Mouse (Mus musculus) heart, embryonic 16.5 days (tissue): Measurements from ENCODE around the gene Tmem253. TPM values are rescaled to one million over a fixed set of nuclear protein-coding genes. Genes with fewer than 3 reads are reported as not detected.
A peak's percentile ranks its signal among the peaks of the same experiment; 100 is the strongest.

Experiments
- ATAC-seq: fragments of 200-750 bp; cut with Nextera tagmentation; replicated peaks from 2 replicates; pipeline ENCODE4 v1.8.0; 2017; ENCODE audit warnings: moderate number of reproducible peaks; ENCODE audit not compliant: insufficient read depth, low FRiP score; ENCODE audit errors: extremely low read depth
- H3K27ac ChIP-seq: fragments of 300-500 bp; sonication (generic); 2 replicates; pipeline ENCODE4 v1.5.1; 2014; ENCODE audit warnings: mild to moderate bottlenecking, low read length, control low read depth, moderate library complexity
- H3K27me3 ChIP-seq: fragments of 300-500 bp; sonication (generic); 2 replicates; pipeline ENCODE4 v1.6.1; 2014; ENCODE audit warnings: low read length, mixed read lengths; ENCODE audit not compliant: control insufficient read depth, insufficient read depth
- H3K36me3 ChIP-seq: fragments of 300-500 bp; sonication (generic); 2 replicates; pipeline ENCODE4 v1.6.1; 2014; ENCODE audit not compliant: control insufficient read depth, insufficient read depth
- H3K4me1 ChIP-seq: fragments of 300-500 bp; sonication (generic); 2 replicates; pipeline ENCODE4 v1.6.1; 2014; ENCODE audit warnings: low read length, mixed read lengths; ENCODE audit not compliant: control insufficient read depth, insufficient read depth
- H3K4me2 ChIP-seq: fragments of 300-500 bp; sonication (generic); 2 replicates; pipeline ENCODE4 v1.6.1; 2014; ENCODE audit warnings: low read depth, mild to moderate bottlenecking, control low read depth, low read length
- H3K4me3 ChIP-seq: fragments of 300-500 bp; sonication (generic); 2 replicates; pipeline ENCODE4 v1.5.1; 2014; ENCODE audit warnings: mild to moderate bottlenecking, control low read depth, low read length
- H3K9ac ChIP-seq: fragments of 300-500 bp; sonication (generic); 2 replicates; pipeline ENCODE4 v1.6.1; 2014; ENCODE audit warnings: low read length, control low read depth
- H3K9me3 ChIP-seq: fragments of 300-500 bp; sonication (generic); replicated peaks from 2 replicates; pipeline ENCODE4 v1.6.1; 2016; ENCODE audit warnings: low read length; ENCODE audit not compliant: control insufficient read depth
- WGBS: fragments of 180-500 bp; shearing (Covaris S2); extraction: QIAGEN DNeasy Blood & Tissue Kit; methylation state at CpG from one replicate; pipeline ENCODE4 v1.1.7; 2014; 5-methylcytosine and 5-hydroxymethylcytosine counted together
- polyA plus RNA-seq: library from polyadenylated mRNA; unstranded; fragments of >200 nt; fragmentation: Nextera tagmentation; extraction: Ambion mirVana; gene quantifications from 2 replicates; pipeline ENCODE4 v1.2.1, GENCODE M21; 2015

Gene Tmem253
- polyA plus RNA-seq, 1 experiment from 2014 or later: 1.3 TPM

DNA sequence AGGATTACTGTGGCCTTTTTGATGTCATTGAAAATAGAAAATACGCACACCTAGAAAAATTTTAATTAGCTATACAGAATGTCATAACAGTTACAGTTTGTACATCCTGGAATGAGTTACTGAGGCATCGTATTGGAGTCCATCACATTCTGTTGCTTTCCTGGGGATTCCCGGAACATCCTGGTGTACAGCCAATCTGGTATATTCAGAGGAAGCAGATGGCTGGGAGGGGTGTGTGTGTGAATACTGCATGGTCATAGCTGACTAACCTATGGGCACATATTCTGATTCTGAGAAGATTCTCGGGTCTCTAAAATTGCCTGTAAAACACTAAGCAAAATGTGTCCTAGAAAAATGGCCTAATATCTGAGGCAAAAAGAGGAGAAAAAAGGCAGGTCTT is 3.4 kb upstream of the Tmem253 start:
- Histone ChIP-seq H3K4me1 (peaks cover 43% of the 10 kb centered on the region), H3K27me3 (no peaks in the 10 kb centered on the region), H3K36me3 (peaks cover 18% of the 10 kb centered on the region), H3K27ac (peak overlapping the region; percentile 20; the same call in 1 of the 2 replicates), H3K9ac (no peak overlapping the region), H3K4me3 (no peak overlapping the region), H3K4me2 (no peak overlapping the region), H3K9me3 (no peaks in the 10 kb centered on the region)
- ATAC-seq: no peak
- WGBS: 72% methylated on average over 4 of the region's 4 CpGs

DNA sequence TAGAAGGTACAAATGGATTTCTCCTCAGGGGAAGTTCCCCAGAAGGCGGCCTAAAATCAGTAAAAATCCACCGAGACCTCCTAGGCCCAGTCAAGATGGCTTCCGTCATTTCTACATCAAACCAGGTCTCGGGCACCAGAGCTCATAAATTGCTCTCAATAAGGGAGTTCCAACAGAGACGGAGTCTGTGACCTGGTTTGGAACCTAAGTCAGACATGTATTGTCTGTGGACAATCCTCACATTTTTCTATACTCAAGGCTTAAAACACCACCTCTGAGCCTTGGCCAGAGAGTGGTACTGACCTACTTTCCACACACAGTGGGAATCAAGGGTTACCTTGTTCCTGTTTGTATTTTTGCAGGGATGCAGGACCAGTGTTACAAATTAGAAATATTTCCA is 2.9 kb upstream of the Tmem253 start:
- H3K27ac ChIP-seq: peak overlapping the region; percentile 20; the same call in 1 of the 2 replicates
- no peak for ATAC-seq

DNA sequence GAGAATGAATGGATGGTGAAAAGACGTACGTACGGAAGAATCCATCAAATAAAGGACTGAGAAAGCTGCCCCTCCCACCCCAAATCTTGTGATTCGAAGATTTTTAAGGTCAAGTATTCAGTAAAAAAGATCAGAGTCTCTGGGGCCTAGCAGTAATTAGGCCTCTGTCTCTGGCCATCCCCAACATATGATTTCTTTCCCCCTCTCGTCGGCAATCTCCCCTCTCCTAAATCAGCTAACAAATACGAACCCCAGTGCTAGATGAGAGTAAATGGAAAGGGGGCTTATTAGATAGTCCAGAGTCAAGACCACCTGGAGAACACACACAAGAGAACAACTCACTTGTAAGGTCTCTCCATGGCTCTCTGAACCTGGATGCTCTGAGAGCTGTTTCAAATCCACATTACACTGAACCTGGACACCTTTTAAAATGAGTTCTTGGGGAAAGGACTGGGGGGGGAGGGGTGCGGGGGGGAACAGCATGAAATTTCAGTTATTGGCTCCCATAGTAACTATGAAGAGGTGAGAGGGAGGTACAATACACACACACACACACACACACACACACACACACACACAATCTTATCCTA is 2.3 kb upstream of the Tmem253 start:
- WGBS: 70% methylated on average over 8 of the region's 8 CpGs
- peaks cover 43% of the 10 kb centered on the region for H3K4me1 ChIP-seq
- peak overlapping the region; percentile 70 for H3K4me3 ChIP-seq

More for the DNA sequence above, 2.9 kb upstream of the Tmem253 start:
- peaks cover 43% of the 10 kb centered on the region for H3K4me1 ChIP-seq
- H3K27me3 ChIP-seq: no peaks in the 10 kb centered on the region
- H3K4me2 ChIP-seq: no peak overlapping the region
- H3K9me3 ChIP-seq: no peaks in the 10 kb centered on the region
- WGBS: 83% methylated on average over 5 of the region's 5 CpGs
- H3K36me3 ChIP-seq: peaks cover 14% of the 10 kb centered on the region
- no peak overlapping the region for H3K4me3 ChIP-seq
- no peak overlapping the region for H3K9ac ChIP-seq

DNA sequence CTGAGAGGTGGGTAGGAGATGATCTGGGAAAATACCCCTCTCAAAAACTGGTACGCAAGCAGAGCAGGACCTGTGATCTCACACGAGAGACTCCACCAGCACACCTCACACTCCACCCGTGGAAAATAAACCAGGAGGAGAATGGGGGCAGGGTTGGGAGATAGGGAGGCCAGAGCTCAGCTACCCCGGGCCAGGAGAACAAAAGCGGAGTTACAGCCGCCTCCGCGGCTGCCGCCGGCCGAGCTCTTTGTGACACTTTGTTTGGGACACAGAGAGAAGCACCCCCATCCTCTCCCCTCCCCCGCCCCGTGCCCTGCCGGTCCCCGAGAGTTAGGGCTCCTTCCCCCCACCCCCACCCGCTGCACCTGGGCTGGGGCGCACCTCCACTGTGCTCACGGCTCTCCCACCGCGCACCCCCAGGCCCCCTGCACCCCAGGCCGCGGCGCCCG is 1.7 kb upstream of the Tmem253 start:
- no peaks in the 10 kb centered on the region for H3K9me3 ChIP-seq
- H3K27me3 ChIP-seq: no peaks in the 10 kb centered on the region
- H3K27ac ChIP-seq: peak overlapping the region; percentile 99
- peak; percentile 43; the same call in 1 of the 2 replicates for ATAC-seq
- H3K4me1 ChIP-seq: peaks cover 45% of the 10 kb centered on the region
- H3K36me3 ChIP-seq: 0 out of 2 replicates have a peak, but pooled peaks cover 8% of the 10 kb centered on the region
- H3K4me2 ChIP-seq: peak overlapping the region; percentile 74
- under 1% methylated on average over 21 of the region's 24 CpGs for WGBS
- peak overlapping the region; percentile 70 for H3K4me3 ChIP-seq
- H3K9ac ChIP-seq: peak overlapping the region; percentile 79

More for the DNA sequence above, 2.3 kb upstream of the Tmem253 start:
- ATAC-seq: no peak
- Histone ChIP-seq H3K9me3 (no peaks in the 10 kb centered on the region), H3K4me2 (peak overlapping the region; percentile 74), H3K27me3 (no peaks in the 10 kb centered on the region), H3K27ac (peak overlapping the region; percentile 99), H3K9ac (peak overlapping the region; percentile 79), H3K36me3 (peaks cover 13% of the 10 kb centered on the region)

DNA sequence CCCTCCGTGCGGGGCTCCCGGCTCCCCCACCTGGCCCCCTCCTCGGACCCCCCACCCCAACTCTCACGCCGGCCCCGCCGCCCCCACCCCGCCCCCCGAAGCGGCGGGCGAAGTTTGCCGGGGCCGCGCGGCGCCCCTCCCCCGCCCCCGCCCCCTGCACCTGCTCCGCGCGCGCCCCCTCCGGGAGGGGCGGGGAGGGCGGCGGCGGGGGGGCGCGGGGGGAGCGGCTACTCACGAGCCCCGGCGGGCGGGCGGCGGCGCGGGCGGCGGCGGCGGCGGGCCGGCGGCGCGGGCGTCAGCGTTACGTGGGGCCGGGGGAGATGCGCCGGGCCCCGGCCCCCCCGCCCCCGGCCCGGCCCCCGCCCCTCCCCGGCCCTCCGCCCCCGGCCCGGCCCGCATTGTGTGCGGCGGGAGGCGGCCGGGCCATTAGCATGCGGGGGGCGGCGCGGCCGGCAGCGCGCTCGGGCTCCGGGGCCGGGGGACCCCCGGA is 1.1 kb upstream of the Tmem253 start:
- Histone ChIP-seq H3K9ac (peak overlapping the region; percentile 79), H3K36me3 (0 out of 2 replicates have a peak, but pooled peaks cover 4% of the 10 kb centered on the region), H3K4me3 (peak overlapping the region; percentile 70), H3K9me3 (no peaks in the 10 kb centered on the region), H3K27me3 (no peaks in the 10 kb centered on the region), H3K4me1 (peaks cover 49% of the 10 kb centered on the region), H3K27ac (peak overlapping the region; percentile 99), H3K4me2 (peak overlapping the region; percentile 74)
- ATAC-seq: peak; percentile 45
- WGBS: 3% methylated on average over 14 of the region's 80 CpGs

DNA sequence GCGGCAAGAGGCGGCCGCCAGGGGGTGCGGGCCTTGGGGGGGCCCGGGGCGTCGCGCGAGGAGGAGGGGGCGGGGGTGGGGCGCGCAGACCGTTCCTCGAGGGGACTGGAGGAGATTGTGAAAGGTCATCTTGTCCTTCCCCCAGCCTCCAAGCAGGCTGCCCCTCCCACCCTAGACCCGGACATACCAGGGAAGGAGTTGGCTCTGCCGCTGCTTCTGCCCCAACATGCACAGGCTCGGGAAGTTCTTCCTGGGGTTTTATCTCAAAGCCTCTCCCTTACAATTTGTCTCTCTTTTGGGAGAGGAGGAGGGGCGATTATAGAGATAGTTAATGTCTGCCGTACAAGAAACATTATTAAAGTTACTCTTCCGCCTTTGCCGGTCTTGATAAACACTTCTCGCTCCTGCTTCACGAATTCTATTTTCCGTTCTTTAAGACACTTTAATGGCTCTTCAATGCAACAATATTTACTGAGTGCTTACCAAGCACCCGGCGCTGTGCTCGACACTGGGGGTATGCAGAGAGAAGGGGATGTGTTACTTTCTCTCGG is 622 bp upstream of the Tmem253 start:
- Histone ChIP-seq H3K4me2 (peak overlapping the region; percentile 74), H3K27me3 (no peaks in the 10 kb centered on the region), H3K4me3 (peak overlapping the region; percentile 70), H3K27ac (peak overlapping the region; percentile 99), H3K9ac (peak overlapping the region; percentile 79), H3K9me3 (no peaks in the 10 kb centered on the region), H3K4me1 (peaks cover 48% of the 10 kb centered on the region), H3K36me3 (no peaks in the 10 kb centered on the region)
- 2% methylated on average over 26 of the region's 28 CpGs for WGBS
- ATAC-seq: peak; percentile 56

DNA sequence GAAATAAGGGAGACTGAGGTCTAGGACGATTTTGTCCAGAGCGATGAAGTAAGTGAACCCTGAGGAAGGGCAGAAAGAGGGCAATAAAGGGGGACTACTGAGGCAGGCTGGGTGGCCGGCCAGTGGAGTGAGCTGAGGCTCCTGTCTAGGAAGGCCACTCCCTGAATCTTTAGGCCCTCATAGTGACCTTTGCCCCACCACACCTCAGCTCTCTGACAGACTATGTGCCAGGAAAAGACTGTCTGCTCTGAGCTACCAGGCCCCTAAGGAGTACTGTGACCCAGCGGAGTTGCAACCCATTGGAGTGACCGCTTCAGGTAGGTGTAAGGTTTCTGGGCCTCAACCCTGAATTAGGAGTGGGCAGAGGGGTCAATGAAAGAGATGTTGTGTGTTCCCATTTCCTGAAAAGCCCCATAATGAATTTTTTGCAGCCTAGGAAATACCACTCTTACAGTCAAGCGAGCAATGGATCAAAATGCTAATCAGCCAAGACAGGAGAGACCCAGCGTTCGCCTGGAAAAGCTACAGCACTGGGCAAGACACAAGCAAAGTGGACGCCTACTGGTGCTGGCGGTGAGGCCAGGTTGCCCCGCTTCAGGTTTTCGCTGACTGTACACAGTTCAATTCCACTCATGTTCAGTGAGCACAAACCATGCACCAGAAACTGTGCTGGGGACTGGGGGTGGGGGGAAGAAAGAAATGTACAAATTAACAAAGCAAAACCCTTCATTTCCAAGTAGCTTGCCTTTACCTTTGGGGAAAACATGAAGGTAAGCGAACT is 1.4 kb downstream of the Tmem253 start:
- H3K36me3 ChIP-seq: no peaks in the 10 kb centered on the region
- WGBS: 85% methylated on average over 13 of the region's 13 CpGs
- H3K4me1 ChIP-seq: peaks cover 32% of the 10 kb centered on the region
- no peaks in the 10 kb centered on the region for H3K27me3 ChIP-seq
- H3K9me3 ChIP-seq: no peaks in the 10 kb centered on the region
- no peak overlapping the region for H3K4me3 ChIP-seq
- no peak overlapping the region for H3K27ac ChIP-seq
- no peak for ATAC-seq
- no peak overlapping the region for H3K4me2 ChIP-seq
- no peak overlapping the region for H3K9ac ChIP-seq

DNA sequence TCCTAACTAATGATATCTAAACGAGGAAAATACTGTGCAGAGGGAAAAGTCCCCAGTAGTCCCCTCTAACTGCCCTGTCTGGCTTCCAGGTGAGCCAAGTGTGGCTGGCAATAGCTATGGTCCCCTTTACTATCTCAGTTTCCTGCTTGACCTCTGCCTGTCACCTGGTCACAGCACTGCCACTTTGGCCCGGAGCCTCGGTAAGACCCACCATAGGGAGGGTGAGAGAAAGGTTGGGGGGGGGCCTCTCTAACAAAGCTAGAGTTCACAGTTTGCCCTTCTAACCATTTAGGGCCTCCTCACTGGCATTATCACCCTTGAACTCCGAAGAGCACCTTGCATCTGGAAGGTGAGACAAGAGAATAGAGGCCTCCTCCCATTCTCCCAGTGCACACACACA is 2.2 kb downstream of the Tmem253 start:
- Histone ChIP-seq H3K4me2 (no peak overlapping the region), H3K9me3 (no peaks in the 10 kb centered on the region), H3K27me3 (no peaks in the 10 kb centered on the region), H3K9ac (no peak overlapping the region), H3K4me1 (peaks cover 28% of the 10 kb centered on the region), H3K36me3 (no peaks in the 10 kb centered on the region), H3K4me3 (no peak overlapping the region), H3K27ac (no peak overlapping the region)
- ATAC-seq: no peak
- 69% methylated on average over 4 of the region's 4 CpGs for whole genome bisulfite sequencing
